Mouse (Mus musculus) CH12.LX (cell line): ENCODE measurements around the gene Tmem229b. TPM values are rescaled to one million over a fixed set of nuclear protein-coding genes. Genes with fewer than 3 reads are reported as not detected.

Experiments
- DNase-seq: peaks from one replicate; pipeline ENCODE4 v3.0.0-alpha.2; 2013; ENCODE audit errors: extremely low read depth
- H3K27ac ChIP-seq: 2 replicates; pipeline ENCODE4 v1.5.1; 2012; ENCODE audit warnings: low read depth, mild to moderate bottlenecking, control low read depth, moderate library complexity; ENCODE audit not compliant: insufficient read depth
- H3K27me3 ChIP-seq: replicated peaks from 2 replicates; pipeline ENCODE3; 2012; ENCODE audit warnings: inconsistent platforms
- H3K36me3 ChIP-seq, 2 experiments: replicated peaks in 1 of 2; 2 replicates each; pipeline versions ENCODE3 to v1.6.1; 2012; ENCODE audit warnings: inconsistent platforms in 1 of 2, low read length in 1 of 2, mild to moderate bottlenecking in 1 of 2, mixed read lengths in 1 of 2, moderate library complexity in 1 of 2; ENCODE audit not compliant: control insufficient read depth in 1 of 2, insufficient read depth in 1 of 2
- H3K4me1 ChIP-seq, 2 experiments: 2 replicates each; pipeline ENCODE4 v1.6.1; 2012; ENCODE audit warnings: inconsistent platforms in 1 of 2, moderate library complexity in 1 of 2; ENCODE audit not compliant: insufficient read depth in 2 of 2, control insufficient read depth in 1 of 2
- H3K4me2 ChIP-seq: 2 replicates; pipeline ENCODE4 v1.6.1; 2012; ENCODE audit warnings: low read depth, mild to moderate bottlenecking, control low read depth; ENCODE audit not compliant: poor library complexity, insufficient read depth, severe bottlenecking
- H3K4me3 ChIP-seq, 3 experiments: fragments of 150-350 bp in 1 of 3; sonication (generic) in 1 of 3; replicated peaks in 1 of 3; 2 replicates each; pipeline versions ENCODE3 to v1.5.1; 2011 to 2012; ENCODE audit warnings: low read depth in 2 of 3, low read length in 2 of 3, mild to moderate bottlenecking in 2 of 3, moderate library complexity in 2 of 3, control low read depth in 1 of 3, improper control_type of control experiment in 1 of 3, inconsistent platforms in 1 of 3, mixed read lengths in 1 of 3; ENCODE audit not compliant: poor library complexity in 1 of 3
- H3K79me2 ChIP-seq: replicated peaks from 2 replicates; pipeline ENCODE4 v1.6.1; 2012; ENCODE audit warnings: mild to moderate bottlenecking, moderate library complexity; ENCODE audit not compliant: control insufficient read depth, poor library complexity, insufficient read depth, severe bottlenecking; ENCODE audit errors: extremely low read depth
- H3K9ac ChIP-seq: 2 replicates; pipeline ENCODE4 v1.6.1; 2012; ENCODE audit warnings: low read depth, mild to moderate bottlenecking, control low read depth, moderate library complexity; ENCODE audit not compliant: insufficient read depth
- H3K9me3 ChIP-seq: replicated peaks from 2 replicates; pipeline ENCODE3; 2012; ENCODE audit warnings: low read length, inconsistent platforms, mixed read lengths
- CTCF ChIP-seq, 2 experiments: IDR thresholded peaks in 1 of 2; conservative IDR thresholded peaks in 1 of 2; 2 replicates each; pipeline ENCODE4 v1.5.1; 2011 to 2012; ENCODE audit warnings: low read depth in 2 of 2, low read length in 2 of 2, improper control_type of control experiment in 1 of 2, inconsistent platforms in 1 of 2, mild to moderate bottlenecking in 1 of 2, moderate library complexity in 1 of 2
- ELF1 ChIP-seq: IDR thresholded peaks from 2 replicates; pipeline ENCODE4 v1.6.1; 2014; ENCODE audit warnings: low read depth, mild to moderate bottlenecking, inconsistent platforms, low read length, improper control_type of control experiment
- EP300 ChIP-seq: IDR thresholded peaks from 2 replicates; pipeline ENCODE4 v1.6.1; 2011; ENCODE audit warnings: low read length, improper control_type of control experiment
- HCFC1 ChIP-seq: IDR thresholded peaks from 2 replicates; pipeline ENCODE4 v1.6.1; 2012; ENCODE audit warnings: low read depth, mild to moderate bottlenecking, inconsistent platforms, low read length, improper control_type of control experiment
- IRF4 ChIP-seq: IDR thresholded peaks from 2 replicates; pipeline ENCODE4 v1.6.1; 2014; ENCODE audit warnings: low read depth, mild to moderate bottlenecking, inconsistent platforms, low read length, improper control_type of control experiment
- JUND ChIP-seq: conservative IDR thresholded peaks from 2 replicates; pipeline ENCODE4 v1.6.1; 2011; ENCODE audit warnings: low read depth, low read length, improper control_type of control experiment
- MAX ChIP-seq: IDR thresholded peaks from 2 replicates; pipeline ENCODE4 v1.6.1; 2011; ENCODE audit warnings: low read length, improper control_type of control experiment
- MAZ ChIP-seq: IDR thresholded peaks from 2 replicates; pipeline ENCODE4 v1.6.1; 2012; ENCODE audit warnings: low read depth, mild to moderate bottlenecking, inconsistent platforms, low read length, improper control_type of control experiment, moderate library complexity
- MEF2A ChIP-seq: IDR thresholded peaks from 2 replicates; pipeline ENCODE4 v1.6.1; 2014; ENCODE audit warnings: low read depth, mild to moderate bottlenecking, inconsistent platforms, low read length, improper control_type of control experiment, borderline replicate concordance
- MYC ChIP-seq: IDR thresholded peaks from 2 replicates; pipeline ENCODE4 v1.6.1; 2011; ENCODE audit warnings: low read depth, mild to moderate bottlenecking, improper control_type of control experiment, low read length
- NRF1 ChIP-seq: IDR thresholded peaks from 2 replicates; pipeline ENCODE4 v1.6.1; 2014; ENCODE audit warnings: low read depth, mild to moderate bottlenecking, inconsistent platforms, low read length, improper control_type of control experiment, moderate library complexity
- POLR2A ChIP-seq: IDR thresholded peaks from 2 replicates; pipeline ENCODE4 v1.6.1; 2011; ENCODE audit warnings: low read depth, mild to moderate bottlenecking, improper control_type of control experiment, low read length
- RAD21 ChIP-seq: IDR thresholded peaks from 2 replicates; pipeline ENCODE4 v1.6.1; 2011; ENCODE audit warnings: low read depth, mild to moderate bottlenecking, low read length, improper control_type of control experiment, moderate library complexity
- RCOR1 ChIP-seq: conservative IDR thresholded peaks from 2 replicates; pipeline ENCODE4 v1.6.1; 2012; ENCODE audit warnings: low read depth, mild to moderate bottlenecking, inconsistent platforms, low read length, improper control_type of control experiment
- SMC3 ChIP-seq: IDR thresholded peaks from 2 replicates; pipeline ENCODE4 v1.6.1; 2011; ENCODE audit warnings: low read depth, low read length, improper control_type of control experiment
- TBP ChIP-seq: conservative IDR thresholded peaks from 2 replicates; pipeline ENCODE4 v1.6.1; 2011; ENCODE audit warnings: low read depth, low read length, improper control_type of control experiment
- TCF12 ChIP-seq: IDR thresholded peaks from 2 replicates; pipeline ENCODE4 v1.6.1; 2014; ENCODE audit warnings: low read depth, mild to moderate bottlenecking, inconsistent platforms, low read length, improper control_type of control experiment
- UBTF ChIP-seq: IDR thresholded peaks from 2 replicates; pipeline ENCODE4 v1.6.1; 2012; ENCODE audit warnings: low read depth, mild to moderate bottlenecking, inconsistent platforms, low read length, improper control_type of control experiment, moderate library complexity
- USF2 ChIP-seq: conservative IDR thresholded peaks from 2 replicates; pipeline ENCODE4 v1.6.1; 2011; ENCODE audit warnings: low read depth, low read length, improper control_type of control experiment
- ZC3H11A ChIP-seq: IDR thresholded peaks from 2 replicates; pipeline ENCODE4 v1.6.1; 2012; ENCODE audit warnings: low read depth, mild to moderate bottlenecking, inconsistent platforms, low read length, improper control_type of control experiment
- dilution Hi-C: fragments of 300-500 bp; cut with MboI; formaldehyde crosslinking; loops from 2 replicates; pipeline ENCODE4 v1.14.3; 2020; ENCODE audit warnings: low sequenced_read_pairs; ENCODE audit not compliant: extremely low pct_unique_long_range_greater_than_20kb, extremely low pct_ligation_motif_present
- in situ Hi-C: fragments of 300-500 bp; cut with MboI; formaldehyde crosslinking; loops from 3 replicates; pipeline ENCODE4 v1.14.3; 2019; ENCODE audit warnings: low sequenced_read_pairs, low pct_ligation_motif_present, low pct_unique_long_range_greater_than_20kb, mixed read lengths
- polyA plus RNA-seq: library from polyadenylated mRNA; unstranded; fragments of >175 nt; gene quantifications from 2 replicates; pipeline ENCODE4 v1.2.1, GENCODE M21; 2012; ENCODE audit warnings: low read depth; ENCODE audit not compliant: insufficient read length
- total RNA-seq, 2 experiments: library from RNA; depleted of rRNA; stranded (reverse); fragments of 300-350 nt in 1 of 2; fragments of >200 nt in 1 of 2; gene quantifications; 2 replicates each; pipeline ENCODE4 v1.2.3; 2012 to 2014

The Tmem229b gene
- total and polyA plus RNA-seq, 3 experiments: 41.7 to 129 (median 66.5) TPM

DNA sequence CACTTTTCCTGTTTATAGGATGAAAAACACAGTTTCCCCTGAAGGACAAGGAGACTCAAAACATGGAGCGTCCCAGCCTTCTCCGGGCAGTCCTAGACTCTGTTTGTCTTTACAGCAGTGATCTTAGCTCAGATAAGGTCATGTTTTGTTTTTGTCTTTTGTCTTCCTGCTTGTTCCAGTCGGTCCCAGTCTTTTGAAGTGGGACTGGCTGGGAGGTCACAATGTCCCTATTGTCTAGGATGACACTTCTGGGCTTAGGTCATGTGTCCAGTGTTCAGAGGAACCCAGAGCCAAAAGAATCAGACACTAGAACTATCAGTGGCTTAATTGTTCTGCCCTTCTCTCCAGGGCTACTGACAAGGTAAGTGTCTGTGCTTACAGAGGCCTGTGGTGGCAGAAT is 27.9 kb upstream of the Tmem229b start:
- no peaks in the 10 kb centered on the region for H3K4me1 ChIP-seq
- H3K27ac ChIP-seq: no peak overlapping the region
- no peak overlapping the region for H3K9ac ChIP-seq
- in situ Hi-C loops: no loop called here
- H3K9me3 ChIP-seq: no peaks in the 10 kb centered on the region
- no peaks in the 10 kb centered on the region for H3K79me2 ChIP-seq
- dilution Hi-C loops: no loop called here
- H3K4me2 ChIP-seq: no peak overlapping the region
- H3K36me3 ChIP-seq: no peaks in the 10 kb centered on the region
- H3K27me3 ChIP-seq: peaks cover 5% of the 10 kb centered on the region
- TF ChIP-seq JUND (no peak), POLR2A (no peak), MYC (no peak), ELF1 (no peak), EP300 (no peak), UBTF (no peak), TBP (no peak)
- no peak overlapping the region for H3K4me3 ChIP-seq
- no peak for DNase-seq

DNA sequence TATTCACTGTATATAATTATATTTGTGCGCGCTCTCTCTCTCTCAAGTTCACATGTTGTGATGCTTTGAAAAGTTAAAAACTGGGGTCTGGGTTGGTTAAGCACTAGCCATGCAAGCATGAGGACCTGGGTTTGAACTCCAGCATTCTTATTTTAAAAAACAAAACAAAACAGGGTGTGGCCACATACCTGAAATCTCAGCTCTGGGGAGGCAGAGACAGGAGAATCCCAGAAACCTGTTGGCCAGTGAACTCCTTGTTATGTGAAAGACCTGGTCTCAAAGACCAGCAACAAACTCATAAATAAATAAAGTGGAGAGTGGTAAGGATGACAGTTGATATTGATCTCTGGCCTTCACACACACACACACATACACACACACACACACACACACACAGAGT is 26.9 kb upstream of the Tmem229b start:
- H3K4me1 ChIP-seq: peaks cover 0 to 2% of the 10 kb centered on the region in 2 experiments; a peak in 2 of 4 replicates
- no peak overlapping the region for H3K4me3 ChIP-seq
- H3K4me2 ChIP-seq: no peak overlapping the region
- H3K27me3 ChIP-seq: peaks cover 15% of the 10 kb centered on the region
- no peak for DNase-seq
- H3K79me2 ChIP-seq: no peaks in the 10 kb centered on the region
- in situ Hi-C loops (no loop called here), dilution Hi-C loops (no loop called here)
- H3K36me3 ChIP-seq: no peaks in the 10 kb centered on the region
- H3K9me3 ChIP-seq: no peaks in the 10 kb centered on the region
- H3K9ac ChIP-seq: no peak overlapping the region
- no peak for TF ChIP-seq TCF12
- no peak for TF ChIP-seq RCOR1
- TF ChIP-seq ZC3H11A: no peak
- TF ChIP-seq IRF4: no peak
- no peak for TF ChIP-seq TBP
- no peak for TF ChIP-seq MAZ
- no peak for TF ChIP-seq MEF2A
- TF ChIP-seq CTCF (conservative IDR thresholded peaks at IDR 0.05 in 1 of 2, IDR thresholded peaks at IDR 0.05 in 1 of 2; ENCODE audit: low read depth in 2 of 2, low read length in 2 of 2): no peak
- TF ChIP-seq MAX: no peak
- no peak for TF ChIP-seq NRF1
- TF ChIP-seq JUND: no peak
- TF ChIP-seq ELF1: no peak
- TF ChIP-seq SMC3: no peak
- no peak for TF ChIP-seq RAD21
- no peak for TF ChIP-seq POLR2A
- TF ChIP-seq USF2: no peak
- no peak for TF ChIP-seq HCFC1
- H3K27ac ChIP-seq: no peak overlapping the region
